Mouse (Mus musculus) stomach, embryonic 14.5 days (tissue): ENCODE data around the gene 2610008E11Rik. TPM values are rescaled to one million over a fixed set of nuclear protein-coding genes. Genes with fewer than 3 reads are reported as not detected.
"Not testable (repeated sequence)": the region's sequence is repeated elsewhere in the genome, so short reads cannot be mapped to it uniquely, and the experiment has no call there.

Source experiments
- ATAC-seq: fragments of 200-750 bp; cut with Nextera tagmentation; 2 replicates; pipeline ENCODE4 v1.8.0; 2017; ENCODE audit warnings: low read depth, moderate TSS enrichment; ENCODE audit not compliant: insufficient number of reproducible peaks, insufficient read depth, low FRiP score
- H3K27ac ChIP-seq: fragments of 300-500 bp; sonication (generic); 2 replicates; pipeline ENCODE4 v1.5.1; 2014; ENCODE audit warnings: mild to moderate bottlenecking, low read length, moderate library complexity, mixed read lengths
- H3K27me3 ChIP-seq: fragments of 300-500 bp; sonication (generic); 2 replicates; pipeline ENCODE4 v1.6.1; 2014; ENCODE audit warnings: low read length, control low read depth, mixed read lengths; ENCODE audit not compliant: control insufficient read depth, insufficient read depth
- H3K36me3 ChIP-seq: fragments of 300-500 bp; sonication (generic); 2 replicates; pipeline ENCODE4 v1.6.1; 2014; ENCODE audit warnings: mild to moderate bottlenecking, control low read depth, low read length, moderate library complexity, mixed read lengths; ENCODE audit not compliant: control insufficient read depth, insufficient read depth
- H3K4me1 ChIP-seq: fragments of 300-500 bp; sonication (generic); 2 replicates; pipeline ENCODE4 v1.6.1; 2014; ENCODE audit warnings: low read length, control low read depth, mixed read lengths; ENCODE audit not compliant: control insufficient read depth, insufficient read depth
- H3K4me2 ChIP-seq: fragments of 300-500 bp; sonication (generic); replicated peaks from 2 replicates; pipeline ENCODE4 v1.6.1; 2014; ENCODE audit warnings: low read depth, low read length, control low read depth
- H3K4me3 ChIP-seq: fragments of 300-500 bp; sonication (generic); 2 replicates; pipeline ENCODE4 v1.5.1; 2014; ENCODE audit warnings: low read depth, low read length, control low read depth
- H3K9ac ChIP-seq: fragments of 300-500 bp; sonication (generic); replicated peaks from 2 replicates; pipeline ENCODE4 v1.6.1; 2014; ENCODE audit warnings: low read depth, mild to moderate bottlenecking, control low read depth, low read length, moderate library complexity, mixed read lengths
- H3K9me3 ChIP-seq: fragments of 300-500 bp; sonication (generic); 2 replicates; pipeline ENCODE4 v1.6.1; 2016; ENCODE audit warnings: low read depth, low read length, control low read depth; ENCODE audit not compliant: control insufficient read depth
- WGBS: fragments of 180-500 bp; shearing (Covaris S2); extraction: QIAGEN DNeasy Blood & Tissue Kit; methylation state at CpG from one replicate; pipeline ENCODE4 v1.1.7; 2014; 5-methylcytosine and 5-hydroxymethylcytosine counted together
- polyA plus RNA-seq: library from polyadenylated mRNA; unstranded; fragments of >200 nt; fragmentation: Nextera tagmentation; extraction: Ambion mirVana; gene quantifications from 2 replicates; pipeline ENCODE4 v1.2.1, GENCODE M21; 2014

Gene 2610008E11Rik
- polyA plus RNA-seq, 1 experiment from 2014 or later: 31.6 TPM

DNA sequence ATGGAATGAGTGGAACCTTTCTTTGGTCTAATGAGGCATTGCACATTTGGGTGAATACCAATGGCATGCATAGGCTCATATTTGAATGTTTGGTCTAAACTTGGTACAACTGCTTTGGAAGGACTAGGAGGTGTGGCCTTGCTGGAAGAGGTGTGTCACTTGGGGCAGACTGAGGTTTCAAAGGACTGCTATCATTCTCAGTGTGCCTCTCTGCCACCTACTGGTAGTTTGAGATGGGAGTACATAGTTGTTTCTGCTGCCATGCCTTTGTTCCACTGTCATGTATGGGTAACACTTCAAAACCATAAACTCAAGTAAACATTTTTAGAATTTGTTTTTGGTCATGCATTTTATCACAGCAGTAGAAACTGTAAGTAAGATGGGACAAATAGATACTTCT, 5.7 kb downstream of the 2610008E11Rik start:
- Histone ChIP-seq H3K4me3 (no peak overlapping the region), H3K36me3 (peaks cover 56% of the 10 kb centered on the region)
- ATAC-seq: no peak

DNA sequence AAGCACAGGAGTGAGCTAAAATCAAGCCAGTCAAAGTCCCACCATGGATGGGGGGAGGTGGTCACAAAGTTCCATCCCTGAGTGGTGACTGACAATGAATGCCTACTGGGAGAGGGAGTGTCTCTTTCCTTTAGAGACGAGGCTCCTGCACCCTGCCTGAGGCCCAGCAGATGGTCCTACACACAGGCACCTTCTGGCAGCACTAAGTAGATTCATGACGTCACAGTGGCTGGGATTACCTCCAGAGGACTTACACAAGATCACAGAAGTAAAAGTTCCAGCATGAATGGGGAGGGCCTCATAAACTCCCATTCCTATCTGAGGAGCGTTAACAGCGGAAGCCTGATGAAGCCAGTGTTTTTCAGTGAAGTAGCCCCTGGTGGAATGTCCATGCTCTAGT, 8.4 kb downstream of the 2610008E11Rik start:
- no peak overlapping the region for H3K4me2 ChIP-seq
- no peak overlapping the region for H3K4me3 ChIP-seq
- no peaks in the 10 kb centered on the region for H3K9me3 ChIP-seq
- peaks cover 52% of the 10 kb centered on the region for H3K36me3 ChIP-seq
- ATAC-seq: no peak
- H3K27me3 ChIP-seq: no peaks in the 10 kb centered on the region
- no peak overlapping the region for H3K9ac ChIP-seq
- no peak overlapping the region for H3K27ac ChIP-seq
- 80% methylated on average over 4 of the region's 4 CpGs for WGBS
- no peaks in the 10 kb centered on the region for H3K4me1 ChIP-seq

More for the DNA sequence above, 5.7 kb downstream of the 2610008E11Rik start:
- peaks cover 9% of the 10 kb centered on the region; the same call in 1 of the 2 replicates for H3K4me1 ChIP-seq
- H3K4me2 ChIP-seq: no peak overlapping the region
- H3K9me3 ChIP-seq: no peaks in the 10 kb centered on the region
- no peaks in the 10 kb centered on the region for H3K27me3 ChIP-seq
- H3K27ac ChIP-seq: no peak overlapping the region
- no peak overlapping the region for H3K9ac ChIP-seq

DNA sequence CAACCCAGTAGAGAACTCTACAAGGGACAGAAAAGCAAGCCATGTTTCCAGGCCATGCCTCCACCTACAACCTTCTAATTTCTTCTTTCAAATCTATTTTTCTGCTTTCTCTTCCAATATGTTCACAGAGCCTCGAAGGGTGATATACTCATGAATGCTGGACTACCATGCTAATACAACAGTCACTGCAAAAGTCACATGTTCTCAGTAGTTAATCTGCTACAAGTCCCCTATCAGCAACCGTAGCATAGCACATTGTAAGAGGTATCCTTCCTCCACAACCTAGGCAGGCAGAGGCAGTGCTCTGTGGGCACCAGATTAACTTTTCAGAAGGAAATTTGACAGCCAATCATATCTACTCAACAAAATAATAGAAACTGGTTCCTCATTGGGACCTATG, 10.8 kb downstream of the 2610008E11Rik start:
- ATAC-seq: no peak
- H3K4me1 ChIP-seq: no peaks in the 10 kb centered on the region
- no peaks in the 10 kb centered on the region for H3K27me3 ChIP-seq
- 97% methylated on average over 2 of the region's 2 CpGs for WGBS
- H3K4me2 ChIP-seq: no peak overlapping the region
- H3K9ac ChIP-seq: no peak overlapping the region
- no peak overlapping the region for H3K27ac ChIP-seq
- H3K4me3 ChIP-seq: no peak overlapping the region
- H3K9me3 ChIP-seq: no peaks in the 10 kb centered on the region
- H3K36me3 ChIP-seq: peaks cover 37% of the 10 kb centered on the region

DNA sequence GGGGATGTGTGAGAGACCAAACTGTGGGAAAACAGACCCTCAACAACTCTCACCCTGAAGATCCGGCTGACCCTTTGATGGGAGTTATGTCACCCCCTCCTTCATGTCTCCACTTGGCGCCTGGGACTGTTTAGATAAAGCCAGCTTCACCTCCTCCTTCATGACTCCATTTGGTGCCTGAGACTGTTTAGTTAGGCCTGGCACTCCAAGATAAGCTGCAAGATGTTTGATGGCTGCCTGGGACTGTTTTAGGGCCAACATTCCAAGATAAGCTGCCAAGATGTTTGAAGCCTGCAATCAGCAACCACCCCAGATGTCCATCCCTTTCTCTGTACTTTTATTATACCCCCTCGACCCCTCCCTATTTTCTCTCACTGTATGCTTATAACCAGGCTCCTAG, 40.0 kb downstream of the 2610008E11Rik start:
- H3K4me2 ChIP-seq, ATAC-seq, H3K4me3 ChIP-seq, H3K4me1 ChIP-seq, H3K9me3 ChIP-seq, H3K36me3 ChIP-seq, H3K27ac ChIP-seq, H3K9ac ChIP-seq, H3K27me3 ChIP-seq: not testable (repeated sequence)
- WGBS: 55% methylated on average over 3 of the region's 3 CpGs

DNA sequence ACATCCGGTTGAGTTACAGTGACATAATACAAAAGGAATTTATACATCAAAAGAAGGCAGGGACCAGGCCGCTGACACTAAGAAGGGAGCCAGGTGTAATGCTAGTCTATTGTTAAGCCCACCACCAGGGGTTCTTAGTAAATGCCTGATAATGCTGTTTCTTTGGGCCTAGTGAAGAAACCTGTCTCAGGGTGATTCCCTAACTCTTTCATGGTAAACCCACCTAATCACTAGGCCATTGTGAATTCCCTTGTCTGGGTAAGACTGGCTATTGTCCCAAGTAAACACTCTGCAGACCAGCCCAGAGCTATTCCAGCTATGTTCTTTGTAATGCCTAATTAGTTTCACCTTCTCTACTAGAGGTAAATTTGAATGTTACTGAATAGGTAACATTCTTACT, 54.9 kb downstream of the 2610008E11Rik start:
- H3K9ac ChIP-seq, H3K4me2 ChIP-seq, H3K27me3 ChIP-seq, H3K9me3 ChIP-seq, ATAC-seq, H3K4me1 ChIP-seq, H3K4me3 ChIP-seq, H3K36me3 ChIP-seq, H3K27ac ChIP-seq: not testable (repeated sequence)
- 88% methylated on average over 2 of the region's 2 CpGs for WGBS

DNA sequence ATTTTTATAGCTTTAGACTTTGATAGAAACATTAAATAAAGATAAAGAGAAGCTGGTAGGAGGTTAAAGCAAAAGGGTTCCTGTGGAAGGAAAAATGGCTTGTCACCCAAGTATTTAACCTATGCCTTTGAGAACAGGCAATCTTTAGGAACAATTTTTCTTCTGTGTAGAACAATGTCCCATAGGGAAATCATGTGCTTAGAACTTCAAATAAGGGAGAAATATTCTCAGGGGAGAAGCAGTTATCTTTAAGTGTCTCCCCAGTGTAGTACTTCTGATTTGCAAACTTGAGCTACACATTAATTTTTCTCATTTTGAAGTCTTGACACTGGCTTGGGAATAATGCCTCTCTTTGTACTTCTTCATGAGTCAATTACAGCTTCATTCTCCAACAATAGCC, 69.0 kb downstream of the 2610008E11Rik start, which contains the start of gene Olfr57:
Olfr57 (plus strand) TSS at position 301 of the 400 bp plus-strand sequence.
- Histone ChIP-seq H3K9me3 (no peaks in the 10 kb centered on the region), H3K27me3 (no peaks in the 10 kb centered on the region), H3K9ac (no peak within 1 kb of the TSS), H3K4me2 (no peak within 1 kb of the TSS), H3K4me3 (no peak within 1 kb of the TSS), H3K27ac (no peak within 1 kb of the TSS), H3K36me3 (no peaks in the 10 kb centered on the region), H3K4me1 (no peaks in the 10 kb centered on the region)
- ATAC-seq: no peak

Other genes starting within 250 kb of the 2610008E11Rik start
- not detected in 2 replicates for gene Olfr1356, start 245.4 kb downstream of the 2610008E11Rik start, polyA plus RNA-seq
- gene Olfr1355, start 222.1 kb downstream of the 2610008E11Rik start, polyA plus RNA-seq: not detected in 2 replicates
- gene Olfr1354, start 184.4 kb downstream of the 2610008E11Rik start, polyA plus RNA-seq: not detected in 2 replicates
- gene Olfr8, start 147.0 kb downstream of the 2610008E11Rik start, polyA plus RNA-seq: not detected in 2 replicates
- gene Olfr1353, start 134.3 kb downstream of the 2610008E11Rik start, polyA plus RNA-seq: not detected in 2 replicates
- gene Olfr1352, start 116.5 kb downstream of the 2610008E11Rik start, polyA plus RNA-seq: not detected in 2 replicates
- gene Olfr1351, start 85.1 kb downstream of the 2610008E11Rik start, polyA plus RNA-seq: not detected in 2 replicates
- gene Olfr57, start 68.9 kb downstream of the 2610008E11Rik start, polyA plus RNA-seq: not detected in 2 replicates
- gene Vmn2r80, start 51.2 kb upstream of the 2610008E11Rik start, polyA plus RNA-seq: not detected in 2 replicates
- gene Vmn2r81, start 150.1 kb upstream of the 2610008E11Rik start, polyA plus RNA-seq: not detected in 2 replicates